Mouse (Mus musculus) left cerebral cortex, adult 8-10 months (tissue): Measurements from ENCODE around the gene Olfr1359. TPM values are rescaled to one million over a fixed set of nuclear protein-coding genes. Genes with fewer than 3 reads are reported as not detected.

Source experiments
- microRNA-seq, 2 experiments: library from miRNA; unstranded; fragments of <30 nt; microRNA quantifications; one replicate each; pipeline ENCODE4 v1.2.0; 2022
- total RNA-seq, 4 experiments: library from RNA; stranded (reverse); gene quantifications; 2 replicates each; pipeline ENCODE4 v1.2.4; 2022

Gene Olfr1359
- total RNA-seq, 4 experiments from 2014 or later, result not detected

Small RNA genes lying within 50 kb of the gene (microRNA-seq; reads per million reads assigned to microRNA genes)
- gene Gm44357 (0 reads per million in 2 experiments), gene Gm44367 (0 reads per million in 2 experiments), gene Gm44454 (0 reads per million in 2 experiments)

Other genes with a start within 250 kb of the Olfr1359 start
- 10 to 100 TPM; 52.1 to 59.4 (median 55.5) TPM for gene Zscan26, start 244.4 kb upstream of the Olfr1359 start, total RNA-seq
- 1 to 10 TPM in 2 of 4 experiments, under 1 TPM in 2; 0.59 to 1.5 (median 0.84) TPM for gene Nkapl, start 229.6 kb upstream of the Olfr1359 start, total RNA-seq
- 1 to 10 TPM; 5.1 to 6.2 (median 5.8) TPM for gene Zkscan4, start 219.2 kb upstream of the Olfr1359 start, total RNA-seq
- not detected for gene Gm10065, start 218.7 kb upstream of the Olfr1359 start, total RNA-seq
- gene AK157302, start 202.9 kb upstream of the Olfr1359 start, total RNA-seq, result 10 to 100 TPM; 15.4 to 22.7 (median 19.3) TPM
- 10 to 100 TPM; 39.0 to 60.7 (median 52.2) TPM for gene Gm11273, start 196.7 kb upstream of the Olfr1359 start, total RNA-seq
- 10 to 100 TPM; 16.2 to 16.5 (median 16.3) TPM for gene Zkscan8, start 167.0 kb upstream of the Olfr1359 start, total RNA-seq
- gene Olfr1366, start 155.3 kb upstream of the Olfr1359 start, total RNA-seq, result not detected
- gene Olfr1535, start 138.2 kb upstream of the Olfr1359 start, total RNA-seq, result not detected
- not detected for gene Olfr1364, start 116.4 kb upstream of the Olfr1359 start, total RNA-seq
- not detected for gene Olfr1362, start 84.1 kb upstream of the Olfr1359 start, total RNA-seq
- gene Olfr11, start 55.6 kb upstream of the Olfr1359 start, total RNA-seq, result not detected
- not detected for gene Olfr1361, start 34.7 kb upstream of the Olfr1359 start, total RNA-seq
- not detected for gene Olfr1360, start 20.7 kb upstream of the Olfr1359 start, total RNA-seq
- gene Hist1h2bl, start 18.0 kb downstream of the Olfr1359 start, total RNA-seq, result 10 to 100 TPM; 16.0 to 30.4 (median 22.3) TPM
- 10 to 100 TPM in 3 of 4 experiments, not detected in 1; 16.4 to 24.8 (median 22.3) TPM for gene Hist1h2ai, start 18.3 kb downstream of the Olfr1359 start, total RNA-seq
- gene Hist1h3h, start 19.5 kb downstream of the Olfr1359 start, total RNA-seq, result 10 to 100 TPM; 40.8 to 60.6 (median 44.2) TPM
- 1 to 10 TPM; 2.5 to 5.9 (median 4.5) TPM for gene Hist1h2bm, start 23.9 kb downstream of the Olfr1359 start, total RNA-seq
- gene Hist1h4j, start 37.0 kb downstream of the Olfr1359 start, total RNA-seq, result 10 to 100 TPM; 18.4 to 23.9 (median 19.2) TPM
- gene Hist1h4k, start 52.4 kb downstream of the Olfr1359 start, total RNA-seq, result 100 to 1,000 TPM; 294 to 349 (median 343) TPM
- gene Hist1h2ak, start 55.7 kb downstream of the Olfr1359 start, total RNA-seq, result 10 to 100 TPM in 3 of 4 experiments, 1 to 10 TPM in 1; 9.6 to 16.7 (median 11.1) TPM
- gene Hist1h2bn, start 56.0 kb downstream of the Olfr1359 start, total RNA-seq, result 10 to 100 TPM in 3 of 4 experiments, 1 to 10 TPM in 1; 1.6 to 11.3 (median 10.8) TPM
- gene Hist1h1b, start 82.5 kb downstream of the Olfr1359 start, total RNA-seq, result 10 to 100 TPM in 2 of 4 experiments, 1 to 10 TPM in 2; 7.2 to 11.0 (median 10.2) TPM
- gene Hist1h3i, start 85.3 kb downstream of the Olfr1359 start, total RNA-seq, result 10 to 100 TPM; 44.4 to 70.8 (median 54.9) TPM
- gene Hist1h2an, start 89.1 kb downstream of the Olfr1359 start, total RNA-seq, result 1 to 10 TPM in 2 of 4 experiments, not detected in 2; 2.9 to 4.0 TPM
- gene Hist1h2bp, start 89.3 kb downstream of the Olfr1359 start, total RNA-seq, result 10 to 100 TPM in 1 of 4 experiments, 1 to 10 TPM in 3; 6.0 to 11.4 (median 8.5) TPM
- gene Hist1h2bq, start 112.1 kb downstream of the Olfr1359 start, total RNA-seq, result 10 to 100 TPM; 26.3 to 44.6 (median 31.8) TPM
- 10 to 100 TPM in 3 of 4 experiments, not detected in 1; 14.7 to 30.0 (median 20.1) TPM for gene Hist1h2ao, start 112.4 kb downstream of the Olfr1359 start, total RNA-seq
- gene Hist1h4m, start 113.6 kb downstream of the Olfr1359 start, total RNA-seq, result 100 to 1,000 TPM; 177 to 265 (median 220) TPM
- 10 to 100 TPM; 31.1 to 87.2 (median 44.3) TPM for gene Hist1h4n, start 134.1 kb downstream of the Olfr1359 start, total RNA-seq
- gene Hist1h2ap, start 135.4 kb downstream of the Olfr1359 start, total RNA-seq, result 10 to 100 TPM in 2 of 4 experiments, 1 to 10 TPM in 1, not detected in 1; 7.5 to 39.9 (median 17.1) TPM
- gene Hist1h2br, start 135.6 kb downstream of the Olfr1359 start, total RNA-seq, result 10 to 100 TPM; 26.6 to 43.8 (median 31.6) TPM
- 1 to 10 TPM; 2.4 to 4.1 (median 3.3) TPM for gene Zfp184, start 247.0 kb downstream of the Olfr1359 start, total RNA-seq